Mouse (Mus musculus): ENCODE data around the gene Dio1. TPM values are rescaled to one million over a fixed set of nuclear protein-coding genes. Genes with fewer than 3 reads are reported as not detected.
A peak's percentile ranks its signal among the peaks of the same experiment; 100 is the strongest.

The Dio1 gene
- total RNA-seq (2021): not detected
- long read RNA-seq, experiment 1: 0 reads
- long read RNA-seq, experiment 2: 0 reads

DNA sequence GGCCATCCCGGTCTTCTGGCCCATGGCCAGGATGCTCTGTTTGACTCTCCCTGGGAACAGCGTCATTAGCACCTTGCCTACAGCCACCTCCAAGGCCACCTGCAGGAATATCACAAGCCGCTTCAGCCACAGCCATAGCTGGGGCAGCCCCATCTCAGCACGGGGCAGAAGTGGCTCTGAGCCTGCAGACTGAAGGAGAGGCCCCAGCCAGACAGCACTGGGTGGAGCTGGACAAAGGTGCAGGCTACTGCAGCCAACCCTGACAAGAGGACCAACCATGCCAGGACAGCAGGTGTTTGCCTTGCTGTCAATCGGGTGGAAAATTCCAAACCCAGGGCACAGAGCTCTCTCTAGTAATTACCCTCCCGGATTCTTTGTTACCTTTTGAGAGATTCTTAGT is at the start of gene Dio1:
Gene Dio1 (minus strand): TSS at position 204 of the 400 bp plus-strand sequence.
- DNase-seq: no peak

GRCm38 (mm10) chr4:107354543-107354942 is 47.6 kb upstream of the Dio1 start:
- no peak for DNase-seq

DNA sequence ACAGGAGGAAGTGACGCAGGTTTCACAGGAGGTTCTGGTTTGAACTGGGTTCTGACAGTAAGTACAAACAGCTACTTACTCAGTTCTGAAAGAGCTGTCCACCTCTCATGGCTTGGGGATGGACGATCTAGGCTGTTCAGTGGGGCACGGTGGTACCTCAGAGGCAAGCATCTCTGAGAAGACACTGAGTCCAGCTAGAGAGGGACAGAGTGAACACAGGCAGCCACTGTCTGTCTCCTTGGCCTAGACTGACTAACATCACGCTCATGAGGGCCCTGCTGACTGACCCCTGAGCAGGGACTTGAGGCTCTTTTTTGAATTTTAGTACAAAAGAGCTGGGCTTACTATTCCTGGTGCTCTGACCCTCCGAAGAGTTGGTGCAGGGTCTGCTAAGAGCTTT is 47.2 kb upstream of the Dio1 start:
- DNase-seq: no peak

DNA sequence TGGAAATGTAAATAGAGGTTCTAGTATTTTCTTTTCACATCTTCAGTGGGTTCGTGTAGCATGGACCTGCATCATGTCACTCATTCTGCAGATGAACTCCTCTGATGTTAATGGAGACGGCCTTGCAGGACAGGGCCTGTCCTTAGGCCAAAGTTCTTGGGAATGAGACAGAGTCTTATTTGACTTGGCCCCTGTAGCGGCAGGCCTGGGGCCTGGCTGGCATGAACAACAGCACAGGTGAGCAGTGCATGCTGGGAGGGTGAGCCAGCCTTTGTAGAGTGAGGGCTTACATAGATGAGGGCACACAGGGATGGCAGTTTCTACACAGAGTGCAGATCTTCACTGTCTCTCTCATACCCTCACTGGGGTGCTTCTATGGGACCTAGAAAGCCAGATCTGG is 46.6 kb upstream of the Dio1 start:
- DNase-seq: no peak

DNA sequence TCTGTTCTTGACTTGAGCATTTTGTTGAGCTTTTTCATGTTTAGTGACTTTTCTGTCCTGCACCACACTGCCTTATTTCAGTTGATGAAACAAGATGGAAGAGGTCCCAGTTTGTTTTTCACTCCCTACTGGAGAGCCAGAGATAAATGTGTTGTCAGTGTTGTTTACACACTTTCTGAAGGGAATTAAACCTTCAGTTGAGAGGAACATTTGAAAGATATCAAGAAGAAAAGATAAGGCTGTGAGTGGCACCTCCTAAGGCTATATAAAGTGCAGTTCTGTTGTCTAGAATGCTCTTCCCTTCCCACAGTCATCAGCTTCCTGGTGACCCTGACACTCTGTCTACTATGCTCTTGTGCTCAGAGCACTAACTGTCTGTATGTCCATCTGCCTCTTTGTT is 44.4 kb upstream of the Dio1 start:
- DNase-seq: no peak

DNA sequence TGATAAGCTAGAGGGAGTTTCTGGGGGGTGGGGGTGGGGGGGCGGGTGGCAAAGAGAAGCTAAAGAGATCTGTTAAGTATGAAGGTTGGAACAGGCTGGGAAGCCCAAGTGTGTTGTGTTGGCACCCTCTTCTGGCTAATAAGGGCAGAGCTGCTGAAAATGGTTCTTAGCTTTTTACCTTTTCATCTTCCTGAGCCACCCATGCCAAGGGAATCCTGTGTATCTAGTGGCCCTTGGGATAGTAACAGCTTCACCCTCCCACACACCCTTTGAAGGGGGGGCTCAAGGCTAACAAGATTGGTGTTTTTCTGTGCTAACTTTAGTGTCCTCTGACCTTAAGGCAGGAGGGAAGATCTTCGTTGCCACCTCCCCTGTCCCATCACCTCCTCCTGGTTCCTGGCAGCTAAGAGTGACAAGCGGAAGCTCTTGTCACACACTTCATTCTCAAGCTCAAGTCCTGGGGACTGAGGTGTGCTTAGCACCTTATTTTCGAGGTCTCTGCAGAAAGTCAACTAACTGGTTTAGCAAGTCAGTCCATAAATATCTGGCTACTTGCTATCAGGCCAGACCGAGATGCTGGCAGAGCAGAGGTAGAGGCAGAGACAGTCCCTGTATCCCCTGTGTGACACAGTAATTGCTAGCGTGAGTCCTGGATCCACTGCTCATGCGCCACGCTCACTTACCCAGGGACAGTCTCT is 42.5 kb upstream of the Dio1 start:
- DNase-seq: no peak

- no peak for DNase-seq
Observed at GRCm38 (mm10) chr4:107348529-107349310, 41.8 kb upstream of the Dio1 start.

- DNase-seq: no peak
Observed at GRCm38 (mm10) chr4:107347221-107347620, 40.3 kb upstream of the Dio1 start.

DNA sequence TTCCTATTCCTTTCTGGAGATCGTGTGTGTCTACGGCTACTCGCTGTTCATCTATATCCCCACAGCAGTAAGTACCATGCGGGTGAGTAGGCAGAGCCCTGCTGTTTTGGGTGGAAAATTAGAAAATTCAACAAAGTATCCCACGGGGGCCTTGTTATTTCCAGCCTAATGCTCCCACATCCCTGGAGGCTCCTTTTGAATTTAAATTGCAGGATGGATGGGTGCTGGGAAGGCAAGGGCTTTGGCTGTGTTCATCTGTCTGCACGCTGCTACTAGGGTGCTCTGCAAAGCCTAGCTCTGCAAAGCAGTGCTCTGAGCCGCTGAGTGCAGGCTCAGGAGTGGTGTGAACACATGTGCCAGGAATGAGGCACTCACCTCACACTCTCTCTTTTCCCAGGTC is 37.6 kb upstream of the Dio1 start:
- no peak for DNase-seq

GRCm38 (mm10) chr4:107341354-107341753 is 34.4 kb upstream of the Dio1 start:
- DNase-seq: no peak

DNA sequence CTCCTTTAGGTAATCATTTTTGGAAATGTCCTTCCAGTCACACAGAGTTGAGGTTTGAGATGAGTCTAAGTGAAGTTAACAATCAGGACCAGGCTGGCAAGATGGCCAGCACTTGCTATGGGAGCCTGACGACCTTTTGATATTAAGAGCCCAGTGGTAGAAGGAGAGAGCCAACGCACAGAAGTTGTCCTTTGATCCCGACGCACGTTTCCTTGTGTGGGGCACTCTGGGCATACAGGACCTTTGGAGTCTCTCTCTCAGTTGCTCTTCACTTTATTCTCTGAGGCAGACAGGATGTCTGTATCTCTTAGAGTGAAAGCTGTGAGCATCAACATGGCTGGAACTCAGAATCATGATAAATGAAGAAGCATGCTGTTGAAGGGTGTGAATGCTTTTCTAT is 30.5 kb upstream of the Dio1 start:
- no peak for DNase-seq

DNA sequence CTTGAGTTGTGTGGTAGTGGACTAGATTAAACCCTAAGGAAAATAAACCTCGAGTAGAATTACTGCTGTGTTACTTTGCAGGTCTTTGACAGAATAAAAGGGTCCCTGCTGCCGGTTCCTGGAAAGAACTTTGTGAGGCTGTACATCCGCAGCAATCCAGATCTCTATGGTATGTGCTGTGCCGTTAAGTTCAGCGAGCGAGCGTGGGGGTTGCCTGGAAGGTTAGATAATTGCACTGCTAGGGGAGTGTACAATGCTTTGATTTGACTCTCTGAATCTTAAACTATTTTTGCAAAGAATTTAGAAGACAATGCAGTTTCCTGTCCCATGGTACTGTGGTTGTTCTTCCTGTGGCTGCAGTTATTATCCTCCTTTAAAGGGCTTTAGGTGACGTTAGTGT is 29.4 kb upstream of the Dio1 start:
- no peak for DNase-seq

DNA sequence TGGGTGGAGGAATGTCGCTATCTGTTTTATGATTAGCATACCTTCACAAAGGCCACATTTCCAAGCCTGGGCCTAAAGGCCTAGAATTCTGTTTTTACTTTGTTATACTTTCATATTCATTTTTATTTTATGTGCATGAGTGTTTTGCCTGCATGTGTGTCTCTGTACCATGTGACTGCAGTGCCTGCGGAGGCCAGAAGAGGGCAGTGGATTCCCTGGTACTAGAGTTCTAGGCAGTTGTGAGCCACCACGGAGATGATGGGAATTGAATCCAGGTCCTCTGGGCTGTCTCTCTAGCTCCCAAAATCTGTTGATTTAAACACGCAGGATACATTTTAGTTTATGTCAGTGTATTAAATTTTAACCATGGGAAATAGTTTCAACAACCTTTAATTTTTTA is 26.5 kb upstream of the Dio1 start:
- DNase-seq: no peak

GRCm38 (mm10) chr4:107328530-107328929 is 21.6 kb upstream of the Dio1 start:
- no peak for DNase-seq

GRCm38 (mm10) chr4:107323113-107323512 is 16.1 kb upstream of the Dio1 start:
- no peak for DNase-seq

GRCm38 (mm10) chr4:107321041-107321440 is 14.1 kb upstream of the Dio1 start:
- DNase-seq: no peak

DNA sequence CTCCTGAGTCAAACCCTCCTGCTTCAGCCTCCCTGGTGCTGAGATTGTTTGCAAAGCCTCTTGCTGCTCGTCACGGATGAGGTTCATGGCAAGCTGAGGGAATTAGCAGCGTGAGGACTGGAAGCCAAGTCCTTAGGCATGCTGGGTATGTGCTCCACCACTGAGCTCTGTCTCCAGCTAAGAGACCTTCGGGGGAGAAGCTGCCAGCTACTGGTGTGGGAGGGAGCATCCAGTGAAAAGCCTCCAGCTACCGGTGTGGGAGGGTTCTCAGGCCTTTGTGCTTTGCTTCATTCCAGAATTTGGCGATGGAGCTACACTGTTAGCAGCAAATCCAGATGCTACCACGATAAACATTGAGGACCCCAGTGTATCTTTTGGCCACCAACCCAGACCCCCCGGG is 11.7 kb upstream of the Dio1 start:
- DNase-seq: no peak

- no peak for DNase-seq
Observed at GRCm38 (mm10) chr4:107314479-107314805, 7.5 kb upstream of the Dio1 start.

DNA sequence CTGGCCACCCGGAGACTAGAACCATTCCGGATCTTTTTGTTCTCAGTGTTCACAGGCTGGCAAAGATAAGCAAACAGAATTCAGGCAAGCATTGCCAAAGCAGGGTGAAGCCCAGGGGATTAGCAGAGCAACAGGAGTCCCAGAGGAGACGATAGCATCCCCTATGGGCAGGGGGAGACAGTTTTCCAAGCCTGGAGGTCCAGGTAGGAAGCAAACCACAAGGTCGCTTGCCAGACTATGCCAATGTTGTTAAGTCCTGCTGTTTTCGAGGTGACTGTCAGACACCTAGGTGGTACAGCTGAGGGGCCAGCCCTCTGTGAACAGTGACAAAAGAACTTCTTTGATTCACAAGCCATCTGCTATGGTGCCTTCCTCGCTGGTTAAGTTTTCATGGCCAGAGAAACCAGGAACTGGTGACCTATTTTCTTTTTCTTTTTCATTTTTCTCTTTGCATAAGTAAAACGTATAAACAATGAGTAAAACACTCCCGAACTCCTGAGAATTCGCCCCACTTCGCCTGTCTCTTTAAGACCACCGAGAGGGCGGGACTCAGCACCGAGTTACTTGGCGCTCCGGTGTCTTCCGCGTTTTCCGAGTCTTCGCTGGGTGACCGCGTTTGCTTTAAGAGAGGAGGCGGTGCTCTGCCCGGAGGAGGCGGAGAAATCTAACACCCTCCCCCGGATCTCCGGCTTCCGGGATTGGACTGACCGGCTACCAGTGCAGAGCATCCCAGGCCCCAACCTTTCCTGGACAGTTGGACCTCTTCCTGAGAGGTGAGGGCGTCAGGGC is 6.9 kb upstream of the Dio1 start, which contains the start of gene Yipf1:
Gene Yipf1 (plus strand): TSS at position 674 of the 789 bp plus-strand sequence.
- peak; percentile 91 for DNase-seq

DNA sequence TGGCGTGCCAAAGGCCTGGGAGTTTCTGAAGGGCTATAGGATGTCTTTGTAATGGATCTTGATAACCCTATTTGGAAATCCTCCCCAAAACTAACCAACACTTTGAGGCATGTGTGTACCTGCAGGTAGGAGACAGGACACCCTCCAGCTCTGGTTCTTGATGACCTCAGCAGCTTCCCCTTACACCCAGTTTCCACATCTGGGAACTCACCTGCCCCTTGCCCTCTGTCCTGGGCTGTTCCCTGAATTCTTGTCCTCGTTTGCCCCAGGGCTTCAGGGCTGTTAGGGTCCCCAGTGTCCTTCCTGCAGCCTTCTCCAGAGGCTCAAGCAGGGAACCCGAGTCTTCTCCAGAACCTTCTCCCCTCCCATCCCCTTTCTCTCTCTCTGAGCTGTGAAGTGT is 3.4 kb downstream of the Dio1 start:
- no peak for DNase-seq

- DNase-seq: no peak
Observed at GRCm38 (mm10) chr4:107302832-107303231, 4.1 kb downstream of the Dio1 start.

DNA sequence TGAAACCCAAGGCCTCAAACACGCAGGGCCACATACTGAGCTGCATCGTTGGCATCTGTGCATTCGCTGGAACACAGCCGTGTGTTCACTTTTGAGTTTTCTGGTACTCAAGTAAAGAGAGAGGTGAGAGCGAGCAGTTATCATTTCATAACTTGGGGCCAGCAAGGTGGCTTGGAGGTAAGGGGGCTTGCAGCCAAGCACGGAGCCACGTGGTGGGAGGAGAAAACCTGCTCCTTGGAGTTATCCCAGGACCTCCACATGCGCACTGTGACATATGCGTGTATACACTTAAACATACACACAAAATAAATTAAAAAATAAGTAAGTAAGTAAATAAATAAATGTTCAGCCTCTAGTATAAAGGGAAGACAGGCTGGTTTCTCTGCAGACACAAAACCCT is 4.7 kb downstream of the Dio1 start:
- no peak for DNase-seq
